Comparison of ENCODE assay signal across 19 mouse cellular contexts in genomic region chr14:36756056-36756455, GRCm38 (mm10).
"Had no signal": no experiment of that assay in that cellular context is flagged by ENCODE, and none has a peak within 500 bp of the region (broad histone marks: within the 10 kb centered on the region; RNA-seq: fewer than 3 reads in every experiment).

No protein-coding gene starts in this region.

- H3K9me3 ChIP-seq: midbrain, embryonic 10.5 days; midbrain, embryonic 12.5 days; neural tube, embryonic 13.5 days; neural tube, embryonic 15.5 days had no signal

- H3K4me1 ChIP-seq: midbrain, embryonic 10.5 days; midbrain, embryonic 12.5 days; neural tube, embryonic 13.5 days; neural tube, embryonic 15.5 days had no signal

- ATAC-seq: midbrain, embryonic 16.5 days had no signal

- H3K27me3 ChIP-seq: midbrain, embryonic 12.5 days; neural tube, embryonic 13.5 days; neural tube, embryonic 15.5 days had no signal

- H3K27ac ChIP-seq: midbrain, embryonic 10.5 days; midbrain, embryonic 12.5 days; neural tube, embryonic 13.5 days; neural tube, embryonic 15.5 days had no signal

- H3K36me3 ChIP-seq: midbrain, embryonic 10.5 days; midbrain, embryonic 12.5 days; neural tube, embryonic 13.5 days; neural tube, embryonic 15.5 days had no signal

- DNase-seq: lung, adult 18-20 months; lung, embryonic 14.5 days; lung, postnatal 10 days; lung, postnatal 4 days; midbrain, embryonic 14.5 days; retina, postnatal 1 day; right cerebral cortex, adult 18-20 months; right cerebral cortex, postnatal 25 days; right cerebral cortex, postnatal 4 days; spleen, adult 18-20 months; thymus, adult 18-20 months; thymus, postnatal 14 days; thymus, postnatal 36 days had no signal

- H3K9ac ChIP-seq: lung, embryonic 14.5 days; midbrain, embryonic 12.5 days; neural tube, embryonic 13.5 days; neural tube, embryonic 15.5 days had no signal

- H3K4me2 ChIP-seq: lung, embryonic 14.5 days; midbrain, embryonic 12.5 days; neural tube, embryonic 13.5 days; neural tube, embryonic 15.5 days had no signal

- H3K4me3 ChIP-seq: midbrain, embryonic 10.5 days; midbrain, embryonic 12.5 days; myocyte; neural tube, embryonic 13.5 days; neural tube, embryonic 15.5 days had no signal
